Mouse (Mus musculus): Measurements from ENCODE around the gene Hs6st3.

- TF ChIP-seq POLR2A (IDR thresholded peaks at IDR 0.05; ENCODE audit: extremely low read depth, insufficient read depth, low read length), result no peak
- no peak for TF ChIP-seq CTCF (IDR thresholded peaks at IDR 0.05; ENCODE audit: extremely low read depth, insufficient read depth, low read length)
These were observed 623.2 kb downstream of the Hs6st3 start for GRCm38 (mm10) chr14:119761376-119761775.

Data from cortical plate, adult 2 months (tissue).